Mouse (Mus musculus): ENCODE measurements around the gene Dgke.

The Dgke gene

GRCm38 (mm10) chr11:89038496-89038895 lies 28.2 kb downstream of the Dgke start:
- DNase-seq (ENCODE audit: low read depth, low spot score): no peak

GRCm38 (mm10) chr11:89035552-89035951 lies 31.1 kb downstream of the Dgke start:
- peak; percentile 19 for DNase-seq (ENCODE audit: low read depth, low spot score)

GRCm38 (mm10) chr11:89034592-89034991 lies 32.1 kb downstream of the Dgke start:
- DNase-seq (ENCODE audit: low read depth, low spot score): no peak

DNA sequence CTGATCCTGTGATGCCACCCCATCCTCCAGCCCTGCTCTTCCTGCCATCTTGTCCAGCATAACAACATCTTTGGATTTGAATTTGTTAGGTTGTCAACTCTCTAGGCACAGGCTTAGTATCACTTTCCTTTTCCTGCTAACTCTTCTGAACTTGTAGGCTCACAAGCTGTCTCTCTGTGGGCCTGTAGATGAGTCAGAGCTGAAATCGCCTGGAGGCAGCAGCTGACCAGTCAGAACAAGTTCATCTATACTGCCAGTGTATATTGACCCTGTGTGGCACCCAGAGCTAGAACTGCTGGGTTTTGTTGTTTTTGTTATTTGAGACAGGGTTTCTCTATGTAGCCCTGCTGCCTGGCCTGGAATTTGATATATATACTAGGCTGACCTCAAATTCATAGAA lies 35.5 kb downstream of the Dgke start:
- DNase-seq (ENCODE audit: low read depth, low spot score): no peak

- peak; percentile 82 for DNase-seq (ENCODE audit: low read depth, low spot score)
Measured at GRCm38 (mm10) chr11:89030552-89030951, 36.1 kb downstream of the Dgke start.

- no peak for DNase-seq (ENCODE audit: low read depth, low spot score)
Measured at GRCm38 (mm10) chr11:89028871-89029405, 37.7 kb downstream of the Dgke start.

DNA sequence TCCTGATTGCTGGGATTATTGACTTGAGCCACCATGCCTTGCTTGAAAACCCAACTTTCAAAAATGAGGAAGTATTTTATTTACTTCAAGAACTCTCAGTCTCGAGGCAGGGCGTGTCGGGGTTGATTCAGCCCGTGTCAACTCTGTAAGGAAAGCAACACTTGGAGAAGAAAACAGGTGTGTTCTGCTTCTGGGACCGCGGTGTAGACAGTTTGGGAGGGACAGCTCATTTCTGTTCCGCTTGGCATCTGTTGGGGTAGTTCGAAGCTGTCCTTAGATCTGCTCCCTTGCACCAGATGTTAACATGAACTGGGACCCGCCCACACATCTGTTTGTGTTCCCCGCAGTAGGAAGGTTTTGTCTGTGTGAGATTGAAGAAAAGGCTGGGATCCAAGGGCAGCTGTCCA lies 38.7 kb downstream of the Dgke start:
- DNase-seq (ENCODE audit: low read depth, low spot score): peak; percentile 55

DNA sequence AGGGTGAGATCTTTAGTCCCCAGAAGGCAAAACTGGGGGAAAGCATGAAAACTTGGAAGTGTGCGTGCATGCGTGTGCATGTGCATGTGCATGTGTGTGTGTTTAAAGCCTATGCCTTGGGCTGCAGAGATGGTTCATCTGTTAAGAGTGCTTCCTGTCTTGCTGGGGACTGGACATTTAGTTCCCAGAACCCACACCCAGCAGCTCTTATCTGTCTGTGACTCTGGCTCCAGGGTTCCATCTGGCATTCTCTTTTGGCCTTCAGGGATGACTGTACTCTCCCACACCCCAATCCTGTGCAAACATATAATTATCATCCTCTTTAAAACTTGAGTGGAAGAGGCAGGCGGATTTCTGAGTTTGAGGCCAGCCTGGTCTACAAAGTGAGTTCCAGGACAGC lies 40.5 kb downstream of the Dgke start:
- no peak for DNase-seq (ENCODE audit: low read depth, low spot score)

- DNase-seq (ENCODE audit: low read depth, low spot score): no peak
Measured at GRCm38 (mm10) chr11:89025603-89026002, 41.0 kb downstream of the Dgke start.

DNA sequence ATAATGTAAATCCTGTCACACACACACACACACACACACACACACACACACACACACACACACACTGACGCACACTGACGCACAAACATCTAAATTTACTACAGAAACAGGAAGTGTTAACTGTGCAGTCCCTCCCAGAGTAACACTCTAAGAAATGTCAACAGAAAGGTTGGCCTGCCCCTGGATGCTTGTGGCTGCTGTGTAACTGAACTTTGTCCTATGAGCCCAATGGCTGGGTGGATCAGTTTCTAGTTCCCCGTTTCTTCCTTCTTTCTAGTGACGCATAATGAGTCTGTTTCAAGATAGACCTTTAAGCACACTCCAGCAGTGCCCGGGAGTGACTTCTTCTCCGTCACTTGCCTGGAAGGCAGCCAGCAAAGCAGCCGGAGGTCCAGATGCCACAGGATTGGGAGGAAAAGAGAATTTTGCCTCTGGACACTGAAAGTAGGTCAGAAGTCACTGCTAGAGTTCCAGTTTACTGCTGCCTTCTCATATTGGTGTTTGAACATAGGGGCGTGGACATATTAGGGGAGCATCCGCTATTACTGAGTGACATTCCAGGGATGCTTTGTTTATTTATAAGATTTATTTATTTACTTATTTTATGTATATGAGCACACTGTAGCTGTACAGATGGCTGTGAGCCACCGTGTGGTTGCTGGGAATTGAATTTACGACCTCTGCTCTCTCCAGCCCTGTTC lies 42.3 kb downstream of the Dgke start:
- DNase-seq (ENCODE audit: low read depth, low spot score): no peak

DNA sequence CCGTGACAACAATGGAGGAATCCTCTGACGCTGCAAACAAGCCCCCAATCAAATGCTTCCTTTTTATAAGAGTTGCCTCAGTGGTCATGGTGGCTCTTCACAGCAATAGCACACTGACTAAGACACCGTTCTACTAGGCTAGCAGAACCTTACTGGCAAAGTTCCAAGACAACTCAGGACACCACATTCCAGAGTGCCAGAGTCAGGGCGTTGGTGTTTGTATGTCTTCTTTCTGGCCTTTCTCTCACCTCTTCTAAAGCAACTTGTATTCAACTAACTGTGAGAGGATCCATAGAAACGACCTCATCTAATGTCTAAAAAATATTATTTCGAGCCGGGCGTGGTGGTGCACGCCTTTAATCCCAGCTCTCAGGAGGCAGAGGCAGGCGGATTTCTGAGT lies 43.2 kb downstream of the Dgke start:
- DNase-seq (ENCODE audit: low read depth, low spot score): peak; percentile 80

GRCm38 (mm10) chr11:89022120-89022731 lies 44.4 kb downstream of the Dgke start:
- DNase-seq (ENCODE audit: low read depth, low spot score): peak; percentile 49

DNA sequence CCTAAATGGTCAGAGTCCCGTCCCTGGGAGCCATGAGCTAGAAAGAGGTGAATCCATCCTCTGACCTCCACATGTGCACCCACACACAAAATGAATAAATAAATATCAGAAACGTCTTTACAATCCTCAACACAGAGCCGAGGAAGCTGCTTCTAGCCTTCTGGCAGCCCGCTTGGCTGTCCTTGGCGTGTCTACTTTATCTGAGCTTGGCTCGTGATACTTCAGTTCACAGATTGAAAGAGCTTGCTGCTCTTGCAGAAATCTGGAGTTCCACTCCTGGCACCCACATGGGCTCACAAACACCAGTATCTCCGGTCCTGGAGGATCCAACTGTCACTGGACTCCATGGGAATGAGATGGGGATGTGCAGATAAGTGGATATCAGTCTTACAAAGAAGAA lies 45.0 kb downstream of the Dgke start:
- DNase-seq (ENCODE audit: low read depth, low spot score): no peak

GRCm38 (mm10) chr11:89020681-89021305 lies 45.9 kb downstream of the Dgke start:
- peak; percentile 92 for DNase-seq (ENCODE audit: low read depth, low spot score)

GRCm38 (mm10) chr11:89017514-89018182 lies 49.0 kb downstream of the Dgke start:
- no peak for DNase-seq (ENCODE audit: low read depth, low spot score)

GRCm38 (mm10) chr11:89012241-89012640 lies 54.4 kb downstream of the Dgke start:
- no peak for DNase-seq (ENCODE audit: low read depth, low spot score)

DNA sequence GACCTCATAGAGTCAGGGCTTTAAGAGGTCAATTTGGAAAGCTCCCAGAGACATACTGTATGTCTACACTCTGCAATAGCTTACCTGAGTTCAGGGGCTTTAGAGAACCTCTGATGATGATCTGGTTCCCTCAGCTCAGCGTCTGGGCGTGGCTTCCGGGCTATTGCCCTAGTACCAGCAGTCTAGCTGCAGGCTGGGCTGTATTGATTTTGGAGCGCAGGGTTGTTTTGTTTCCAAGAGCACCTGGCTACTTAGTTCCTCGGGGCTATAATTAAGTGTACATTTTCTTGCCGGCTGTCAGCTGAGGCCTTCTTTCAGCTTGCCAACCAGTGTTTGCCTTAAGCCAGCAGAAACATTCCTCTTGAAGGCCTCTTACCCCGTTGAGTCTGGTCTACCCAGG lies 57.2 kb downstream of the Dgke start:
- DNase-seq (ENCODE audit: low read depth, low spot score): peak; percentile 54

- DNase-seq (ENCODE audit: low read depth, low spot score): no peak
Measured at GRCm38 (mm10) chr11:89009066-89009465, 57.6 kb downstream of the Dgke start.

- no peak for DNase-seq (ENCODE audit: low read depth, low spot score)
Measured at GRCm38 (mm10) chr11:89007582-89007981, 59.1 kb downstream of the Dgke start.

DNA sequence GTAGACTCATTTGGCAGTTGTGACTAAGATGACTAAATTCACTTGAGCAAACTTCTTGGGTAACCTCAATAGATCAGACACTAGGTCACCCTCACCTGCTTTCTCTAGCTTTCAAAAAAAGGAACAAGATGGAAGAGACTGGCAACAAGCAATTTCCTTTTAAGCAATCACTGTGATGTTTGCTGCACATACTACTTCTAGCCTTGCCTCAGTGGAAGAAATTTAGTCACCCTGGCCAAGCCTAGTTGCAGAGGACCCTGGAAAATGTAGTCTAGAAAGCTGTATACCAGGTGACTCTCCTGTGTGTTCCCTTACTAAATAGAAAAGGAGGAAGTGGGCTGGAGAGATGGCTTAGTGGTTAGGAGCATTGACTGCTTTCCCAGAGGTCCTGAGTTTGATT lies 60.2 kb downstream of the Dgke start:
- no peak for DNase-seq (ENCODE audit: low read depth, low spot score)

- peak; percentile 75 for DNase-seq (ENCODE audit: low read depth, low spot score)
Measured at GRCm38 (mm10) chr11:89005473-89005872, 61.2 kb downstream of the Dgke start.

DNA sequence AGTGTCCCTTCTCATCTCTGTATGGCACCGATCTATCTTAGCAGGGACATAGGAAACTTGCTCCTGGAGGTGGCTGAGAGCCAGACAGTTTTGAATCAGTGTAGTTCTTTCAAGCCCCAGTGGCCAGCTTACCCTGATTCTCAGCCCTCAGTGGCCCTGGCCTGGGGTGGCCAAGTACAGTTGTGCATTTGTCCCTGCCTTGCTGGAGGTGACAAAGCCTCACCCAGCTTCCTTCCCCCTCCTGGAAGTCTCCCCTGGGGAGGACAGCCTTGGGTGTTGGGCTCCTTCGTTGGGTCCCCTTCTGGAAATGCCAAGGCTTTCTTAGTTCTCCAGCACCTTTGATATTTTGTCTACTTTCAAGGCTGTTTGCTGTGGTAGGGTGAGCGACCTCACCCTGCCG lies 62.9 kb downstream of the Dgke start:
- DNase-seq (ENCODE audit: low read depth, low spot score): no peak

Data from R1 (cell line).